Mouse (Mus musculus) kidney, adult 2 months (tissue): ENCODE data around the gene Cd320.

Experiments used
- CTCF ChIP-seq: fragments of 200-500 bp; conservative IDR thresholded peaks from 2 replicates; pipeline ENCODE4 v1.5.1; 2011; ENCODE audit warnings: low read depth, mild to moderate bottlenecking, control low read depth, low read length, moderate library complexity, mixed read lengths; ENCODE audit not compliant: insufficient read depth, insufficient read length
- POLR2A ChIP-seq: fragments of 200-500 bp; IDR thresholded peaks from one replicate; pipeline ENCODE4 v1.6.1; 2011; ENCODE audit warnings: low read depth, low read length, control low read depth

DNA sequence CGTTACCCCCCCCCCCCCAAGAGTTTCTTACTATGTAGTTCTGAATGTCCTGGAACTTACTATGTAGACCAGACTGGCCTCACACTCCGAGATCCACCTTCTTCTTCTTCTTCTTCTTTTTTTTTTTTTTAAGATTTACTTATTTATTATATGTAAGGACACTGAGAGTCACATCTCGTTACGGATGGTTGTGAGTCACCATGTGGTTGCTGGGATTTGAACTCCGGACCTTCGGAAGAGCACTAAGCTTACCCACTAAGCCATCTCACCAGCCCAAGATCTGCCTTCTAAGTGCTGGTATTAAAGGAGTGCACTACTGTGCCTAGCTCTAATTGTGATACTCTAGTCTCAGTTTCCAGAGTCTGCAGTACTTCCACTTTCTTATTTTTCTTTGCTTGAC lies 27.5 kb upstream of the Cd320 start:
- TF ChIP-seq CTCF = no peak
- TF ChIP-seq POLR2A = no peak
